Mouse (Mus musculus): ENCODE results near the gene Axl.

Axl gene

GRCm38 (mm10) chr7:25788220-25789128 lies at the start of gene Axl:
Axl (minus strand) TSS chr7:25788705.
- no peak for DNase-seq (ENCODE audit: low read depth, low spot score)

GRCm38 (mm10) chr7:25835188-25835891 lies 46.8 kb upstream of the Axl start:
- no peak for DNase-seq (ENCODE audit: low read depth, low spot score)

GRCm38 (mm10) chr7:25831557-25832530 lies 43.3 kb upstream of the Axl start:
- DNase-seq (ENCODE audit: low read depth, low spot score) = no peak

GRCm38 (mm10) chr7:25830251-25830650 lies 41.7 kb upstream of the Axl start:
- no peak for DNase-seq (ENCODE audit: low read depth, low spot score)

GRCm38 (mm10) chr7:25827199-25827598 lies 38.7 kb upstream of the Axl start:
- no peak for DNase-seq (ENCODE audit: low read depth, low spot score)

- DNase-seq (ENCODE audit: low read depth, low spot score) = no peak
Measured at GRCm38 (mm10) chr7:25826029-25826428, 37.5 kb upstream of the Axl start.

GRCm38 (mm10) chr7:25825043-25825442 lies 36.5 kb upstream of the Axl start:
- DNase-seq (ENCODE audit: low read depth, low spot score) = no peak

- no peak for DNase-seq (ENCODE audit: low read depth, low spot score)
Measured at GRCm38 (mm10) chr7:25816241-25816919, 27.9 kb upstream of the Axl start, which contains the start of gene Cyp2s1. Cyp2s1 (minus strand) TSS chr7:25816913.

GRCm38 (mm10) chr7:25815571-25815970 lies 27.1 kb upstream of the Axl start:
- DNase-seq (ENCODE audit: low read depth, low spot score) = no peak

GRCm38 (mm10) chr7:25814711-25815110 lies 26.2 kb upstream of the Axl start:
- DNase-seq (ENCODE audit: low read depth, low spot score) = no peak

- DNase-seq (ENCODE audit: low read depth, low spot score) = no peak
Measured at GRCm38 (mm10) chr7:25812195-25812594, 23.7 kb upstream of the Axl start.

GRCm38 (mm10) chr7:25811716-25812115 lies 23.2 kb upstream of the Axl start:
- DNase-seq (ENCODE audit: low read depth, low spot score) = peak; percentile 32

- peak; percentile 25 for DNase-seq (ENCODE audit: low read depth, low spot score)
Measured at GRCm38 (mm10) chr7:25805631-25806343, 17.3 kb upstream of the Axl start.

- DNase-seq (ENCODE audit: low read depth, low spot score) = no peak
Measured at GRCm38 (mm10) chr7:25804792-25805191, 16.3 kb upstream of the Axl start.

GRCm38 (mm10) chr7:25803460-25803859 lies 15.0 kb upstream of the Axl start:
- no peak for DNase-seq (ENCODE audit: low read depth, low spot score)

- DNase-seq (ENCODE audit: low read depth, low spot score) = no peak
Measured at GRCm38 (mm10) chr7:25802241-25803125, 14.0 kb upstream of the Axl start.

- no peak for DNase-seq (ENCODE audit: low read depth, low spot score)
Measured at GRCm38 (mm10) chr7:25801031-25801430, 12.5 kb upstream of the Axl start.

- DNase-seq (ENCODE audit: low read depth, low spot score) = no peak
Measured at GRCm38 (mm10) chr7:25799369-25799768, 10.9 kb upstream of the Axl start.

GRCm38 (mm10) chr7:25798540-25798939 lies 10.0 kb upstream of the Axl start:
- DNase-seq (ENCODE audit: low read depth, low spot score) = no peak
